In genomic region chr13:85964005-85964404, GRCm38 (mm10) we compare ENCODE assay signal across 2 mouse cellular contexts.
A peak's percentile ranks its signal among the peaks of the same experiment; 100 is the strongest.
DNase-seq lines count a peak whose midpoint lies in the region; TF ChIP-seq lines count a peak whose summit lies in the region.
"Not testable (repeated sequence)": the region's sequence is repeated elsewhere in the genome, so short reads cannot be mapped to it uniquely, and the experiment has no call there.

No protein-coding gene starts in this region.

- peak overlapping the region; percentile 60; the same call in 1 of the 2 replicates for H3K4me2 ChIP-seq in CH12.LX (ENCODE audit: insufficient read depth, low read depth, poor library complexity, severe bottlenecking)

- not testable (repeated sequence) for DNase-seq in CH12.LX (ENCODE audit: extremely low read depth)
- DNase-seq in heart, adult 11 months = peak; percentile 9

- not testable (repeated sequence) for TF ChIP-seq EP300 in CH12.LX (IDR thresholded peaks at IDR 0.05; ENCODE audit: low read length)

- dilution Hi-C loops in CH12.LX (cut with MboI; ENCODE audit: extremely low pct_ligation_motif_present, extremely low pct_unique_long_range_greater_than_20kb, low sequenced_read_pairs) = not testable (repeated sequence)

- in situ Hi-C loops in CH12.LX (cut with MboI; ENCODE audit: low pct_ligation_motif_present, low pct_unique_long_range_greater_than_20kb, low sequenced_read_pairs) = not testable (repeated sequence)

- TF ChIP-seq CTCF in CH12.LX (conservative IDR thresholded peaks at IDR 0.05 in 1 of 2, IDR thresholded peaks at IDR 0.05 in 1 of 2; ENCODE audit: low read depth in 2 of 2, low read length in 2 of 2) = not testable (repeated sequence)

- not testable (repeated sequence) for H3K27ac ChIP-seq in CH12.LX (ENCODE audit: insufficient read depth, low read depth)

- not testable (repeated sequence) for TF ChIP-seq RAD21 in CH12.LX (IDR thresholded peaks at IDR 0.05; ENCODE audit: low read depth, low read length)

- H3K27me3 ChIP-seq in CH12.LX (replicated peaks) = not testable (repeated sequence)

- not testable (repeated sequence) for H3K9me3 ChIP-seq in CH12.LX (replicated peaks; ENCODE audit: low read length)

- not testable (repeated sequence) for H3K9ac ChIP-seq in CH12.LX (ENCODE audit: insufficient read depth, low read depth)

- not testable (repeated sequence) for H3K4me3 ChIP-seq in CH12.LX (replicated peaks in 1 of 3; ENCODE audit: low read depth in 2 of 3, low read length in 2 of 3, poor library complexity in 1 of 3)

- not testable (repeated sequence) for TF ChIP-seq POLR2A in CH12.LX (IDR thresholded peaks at IDR 0.05; ENCODE audit: low read depth, low read length)

- H3K4me1 ChIP-seq in CH12.LX (ENCODE audit: control insufficient read depth in 1 of 2, insufficient read depth in 2 of 2) = not testable (repeated sequence)

- H3K36me3 ChIP-seq in CH12.LX (replicated peaks in 1 of 2; ENCODE audit: control insufficient read depth in 1 of 2, insufficient read depth in 1 of 2, low read length in 1 of 2) = not testable (repeated sequence)

- H3K79me2 ChIP-seq in CH12.LX (replicated peaks; ENCODE audit: control insufficient read depth, extremely low read depth, insufficient read depth, poor library complexity, severe bottlenecking) = not testable (repeated sequence)

TF ChIP-seq in CH12.LX, 34 proteins besides CTCF, POLR2A, EP300 and RAD21:
- peak; percentile 93 for TF ChIP-seq ZNF384 (IDR thresholded peaks at IDR 0.05; ENCODE audit: low read depth, low read length)
